Mouse (Mus musculus): ENCODE data around the gene Snca.

Snca gene

GRCm38 (mm10) chr6:60829282-60829891 lies at the start of gene Snca:
Gene Snca, minus strand, starts transcription at chr6:60829855.
- DNase-seq (ENCODE audit: low spot score in 2 of 2): no peak

DNA sequence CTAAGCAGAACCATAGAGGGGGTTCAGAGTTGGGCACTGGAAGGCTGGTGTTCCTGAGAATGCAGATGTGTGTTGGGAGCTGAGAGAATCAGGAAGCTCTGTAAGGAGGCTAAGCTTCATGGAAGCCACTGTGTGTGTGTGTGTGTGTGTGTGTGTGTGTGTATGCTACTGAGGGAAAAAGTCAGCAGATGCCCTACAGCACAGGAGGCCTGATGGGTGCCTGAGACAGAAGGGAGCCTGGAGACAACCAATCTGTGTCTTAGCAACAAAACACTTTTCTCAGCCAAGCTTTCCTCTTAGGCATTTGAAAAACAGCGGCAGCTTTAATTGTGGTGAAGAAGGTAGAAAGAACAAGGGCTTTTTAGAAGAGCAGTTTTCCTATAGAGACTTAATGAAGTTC lies 40.5 kb upstream of the Snca start:
- no peak for DNase-seq (ENCODE audit: low spot score in 2 of 2)

GRCm38 (mm10) chr6:60856599-60856998 lies 26.9 kb upstream of the Snca start:
- DNase-seq (ENCODE audit: low spot score in 2 of 2): no peak

- no peak for DNase-seq (ENCODE audit: low spot score in 2 of 2)
These were observed 22.0 kb upstream of the Snca start for GRCm38 (mm10) chr6:60851690-60852089.

- peak; percentile 52 to 66 for DNase-seq (ENCODE audit: low spot score in 2 of 2)
These were observed 1.0 kb downstream of the Snca start for GRCm38 (mm10) chr6:60828429-60829264.

GRCm38 (mm10) chr6:60828047-60828428 lies 1.6 kb downstream of the Snca start:
- peak; percentile 61 to 81 for DNase-seq (ENCODE audit: low spot score in 2 of 2)

- no peak for DNase-seq (ENCODE audit: low spot score in 2 of 2)
These were observed 2.4 kb downstream of the Snca start for GRCm38 (mm10) chr6:60827290-60827689.

GRCm38 (mm10) chr6:60819272-60819671 lies 10.4 kb downstream of the Snca start:
- DNase-seq (ENCODE audit: low spot score in 2 of 2): no peak

- DNase-seq (ENCODE audit: low spot score in 2 of 2): no peak
These were observed 16.1 kb downstream of the Snca start for GRCm38 (mm10) chr6:60813516-60813915.

GRCm38 (mm10) chr6:60798266-60798665 lies 31.4 kb downstream of the Snca start:
- DNase-seq (ENCODE audit: low spot score in 2 of 2): no peak

- no peak for DNase-seq (ENCODE audit: low spot score in 2 of 2)
These were observed 35.8 kb downstream of the Snca start for GRCm38 (mm10) chr6:60793659-60794365.

DNA sequence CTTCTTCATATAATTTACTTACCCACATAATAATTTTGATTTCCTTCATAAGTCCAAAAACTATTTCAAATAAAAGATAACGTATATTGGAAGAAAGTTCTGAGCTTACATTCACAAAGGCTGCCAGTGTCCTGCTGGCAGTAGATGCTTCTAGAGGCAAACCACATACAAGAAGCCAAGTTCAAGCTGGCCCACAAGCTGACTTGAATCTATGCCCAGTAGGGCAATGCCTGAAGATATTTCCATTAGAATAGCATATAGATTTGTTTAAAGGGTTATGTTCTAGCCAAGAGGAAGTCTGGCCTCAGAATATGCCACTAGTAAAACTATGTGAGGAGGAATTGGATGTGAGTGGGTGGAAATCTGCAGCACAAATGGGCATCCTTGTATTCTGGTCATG lies 42.7 kb downstream of the Snca start:
- DNase-seq (ENCODE audit: low spot score in 2 of 2): no peak

DNA sequence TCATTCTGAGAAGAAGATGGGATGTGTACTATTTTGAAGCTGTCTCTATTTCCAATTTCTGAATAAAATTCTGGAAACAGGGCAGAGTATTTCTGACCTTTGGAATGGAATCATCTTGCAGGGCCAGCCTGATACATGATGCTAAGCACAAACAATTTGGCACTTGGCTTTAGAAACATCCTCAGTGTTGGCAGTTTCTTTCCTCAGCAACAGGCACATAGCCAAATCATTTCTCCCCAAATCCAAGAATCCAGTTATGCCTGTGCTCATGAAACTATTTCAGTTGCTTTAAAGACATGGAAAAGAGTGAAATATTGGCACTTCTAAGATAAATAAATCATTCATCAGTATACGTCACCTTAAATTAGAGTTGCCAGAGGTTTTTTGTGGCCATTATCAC lies 57.8 kb downstream of the Snca start:
- DNase-seq (ENCODE audit: low spot score in 2 of 2): no peak

- no peak for DNase-seq (ENCODE audit: low spot score in 2 of 2)
These were observed 64.0 kb downstream of the Snca start for GRCm38 (mm10) chr6:60765696-60766095.

GRCm38 (mm10) chr6:60762864-60763263 lies 66.8 kb downstream of the Snca start:
- no peak for DNase-seq (ENCODE audit: low spot score in 2 of 2)

GRCm38 (mm10) chr6:60761710-60762109 lies 67.9 kb downstream of the Snca start:
- DNase-seq (ENCODE audit: low spot score in 2 of 2): no peak

DNA sequence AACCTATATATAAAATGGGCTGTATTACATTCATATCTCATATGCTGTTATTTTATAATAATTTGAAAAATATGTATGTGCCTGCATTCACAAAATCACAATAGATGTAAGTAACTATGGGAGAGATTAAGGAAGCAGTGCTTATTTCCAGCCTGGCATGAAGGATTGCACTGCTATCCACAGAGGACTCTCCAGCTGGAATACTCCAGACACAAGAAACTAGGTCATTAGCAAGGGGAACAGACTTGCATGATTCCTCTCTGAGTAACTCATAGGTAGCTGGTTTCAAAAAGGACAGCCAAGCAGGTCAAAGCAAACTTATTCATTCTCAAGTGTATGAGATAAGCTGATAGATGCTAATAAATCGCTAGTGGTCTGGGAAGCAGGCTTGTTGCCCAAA lies 74.7 kb downstream of the Snca start:
- DNase-seq (ENCODE audit: low spot score in 2 of 2): no peak

- no peak for DNase-seq (ENCODE audit: low spot score in 2 of 2)
These were observed 83.7 kb downstream of the Snca start for GRCm38 (mm10) chr6:60745965-60746364.

DNA sequence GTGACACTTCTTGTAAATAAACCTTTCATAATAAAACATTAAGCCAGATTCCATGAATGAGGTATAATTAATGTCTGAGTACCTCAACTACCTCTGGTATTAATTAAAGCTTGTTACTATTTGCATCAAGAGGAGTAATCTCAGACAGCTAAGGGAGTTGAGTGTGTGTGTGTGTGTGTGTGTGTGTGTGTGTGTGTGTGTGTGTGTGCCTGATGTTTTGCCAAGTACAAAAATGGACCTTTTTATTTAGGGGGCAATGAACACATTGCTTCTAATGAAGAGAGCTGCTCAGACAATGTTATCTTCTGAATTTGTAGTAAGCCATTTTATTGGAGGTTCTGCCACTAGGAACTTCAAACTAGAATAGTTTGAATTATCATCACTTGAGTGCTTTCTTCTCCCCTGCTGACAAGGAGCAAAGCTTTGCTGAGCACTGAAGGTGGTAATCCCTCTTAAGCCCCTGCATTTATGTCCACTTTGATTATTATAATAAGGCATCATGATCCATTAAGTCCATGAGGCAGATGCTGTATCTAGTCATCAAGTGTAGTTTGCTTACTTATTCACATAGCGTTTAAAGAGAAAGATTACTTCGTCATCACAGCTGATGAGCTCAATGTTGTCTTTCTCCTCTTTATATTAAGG lies 88.1 kb downstream of the Snca start:
- no peak for DNase-seq (ENCODE audit: low spot score in 2 of 2)

- no peak for DNase-seq (ENCODE audit: low spot score in 2 of 2)
These were observed 89.9 kb downstream of the Snca start for GRCm38 (mm10) chr6:60739776-60740175.

- DNase-seq (ENCODE audit: low spot score in 2 of 2): no peak
These were observed 98.5 kb downstream of the Snca start for GRCm38 (mm10) chr6:60731164-60731563.

- DNase-seq (ENCODE audit: low spot score in 2 of 2): no peak
These were observed 105.4 kb downstream of the Snca start for GRCm38 (mm10) chr6:60724110-60724829.
